8 mouse cellular contexts compared by ENCODE assay signal in the genomic region with DNA sequence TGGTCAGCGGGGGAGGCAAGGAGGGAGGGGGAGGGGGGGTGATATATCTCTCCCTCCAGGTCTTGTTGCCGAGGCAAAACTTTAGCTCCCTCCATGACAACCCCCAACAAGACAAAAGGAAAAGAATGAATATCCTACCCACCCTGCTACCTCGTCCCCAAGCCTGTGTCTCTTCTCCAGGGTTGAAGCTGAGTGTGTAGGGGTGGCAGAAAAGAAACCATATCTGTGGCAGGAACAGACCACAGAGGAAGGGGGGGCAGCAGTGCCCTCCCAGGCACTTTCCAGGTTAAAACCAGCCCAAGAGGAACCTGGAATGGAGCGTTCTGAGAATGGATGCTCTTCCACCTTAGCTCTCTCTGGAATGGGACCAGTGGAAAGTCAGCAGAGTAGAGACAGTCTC. TPM values are rescaled to one million over a fixed set of nuclear protein-coding genes. Genes with fewer than 3 reads are reported as not detected.
DNase-seq lines count a peak whose midpoint lies in the region; ATAC-seq and TF ChIP-seq lines count a peak whose summit lies in the region.

Gene Cacnb3 (plus strand): TSS at position 301 of the 400 bp plus-strand sequence.

- 0 out of 2 replicates have a peak within 1 kb of the TSS, but pooled peaks have one; percentile 44 for H3K9ac ChIP-seq in kidney, postnatal 0 days (ENCODE audit: low read depth, low read length)
- peak within 1 kb of the TSS; percentile 55 for H3K9ac ChIP-seq in limb, embryonic 14.5 days (ENCODE audit: low read depth, low read length, severe bottlenecking)

- TF ChIP-seq CTCF in kidney, postnatal 0 days (IDR thresholded peaks at IDR 0.05; ENCODE audit: low read depth) = no peak

- DNase-seq in kidney, postnatal 0 days (ENCODE audit: low spot score) = no peak
- no peak for DNase-seq in kidney, postnatal 4 days
- no peak for DNase-seq in adrenal gland, postnatal 25 days
- DNase-seq in heart, postnatal 10 days = no peak
- no peak for DNase-seq in limb, embryonic 14.5 days (ENCODE audit: low spot score)
- DNase-seq in urinary bladder, postnatal 14 days (ENCODE audit: low spot score) = no peak
- no peak for DNase-seq in kidney, adult 11 months
- no peak for DNase-seq in embryo, embryonic 11 days

- H3K4me2 ChIP-seq in kidney, postnatal 0 days (ENCODE audit: low read length) = peak within 1 kb of the TSS; percentile 85
- peak within 1 kb of the TSS; percentile 99 for H3K4me2 ChIP-seq in limb, embryonic 14.5 days (replicated peaks; ENCODE audit: low read depth, low read length, severe bottlenecking)

- ATAC-seq in kidney, postnatal 0 days (replicated peaks; ENCODE audit: low FRiP score, low read depth) = no peak
- ATAC-seq in limb, embryonic 14.5 days (ENCODE audit: low FRiP score, low read depth) = no peak

- 35% methylated on average over 4 of the region's 4 CpGs for WGBS in kidney, postnatal 0 days
- 32% methylated on average over 4 of the region's 4 CpGs for WGBS in limb, embryonic 14.5 days

- peak within 1 kb of the TSS; percentile 37 for H3K4me3 ChIP-seq in kidney, postnatal 0 days (replicated peaks; ENCODE audit: low read depth, low read length)
- peak within 1 kb of the TSS; percentile 84 for H3K4me3 ChIP-seq in limb, embryonic 14.5 days (replicated peaks; ENCODE audit: low read length)

- H3K36me3 ChIP-seq in kidney, postnatal 0 days (ENCODE audit: insufficient read depth, low read length) = no peaks in the 10 kb centered on the region
- no peaks in the 10 kb centered on the region for H3K36me3 ChIP-seq in limb, embryonic 14.5 days (ENCODE audit: control insufficient read depth, insufficient read depth, low read length)

- intact Hi-C loops in heart, postnatal 10 days (cut with DNase I) = no loop called here

- H3K9me3 ChIP-seq in kidney, postnatal 0 days (replicated peaks; ENCODE audit: low read length) = no peaks in the 10 kb centered on the region
- H3K9me3 ChIP-seq in limb, embryonic 14.5 days (ENCODE audit: control insufficient read depth, low read length) = no peaks in the 10 kb centered on the region

- H3K27ac ChIP-seq in kidney, postnatal 0 days = no peak within 1 kb of the TSS
- H3K27ac ChIP-seq in limb, embryonic 14.5 days (replicated peaks; ENCODE audit: low read depth, low read length) = peak within 1 kb of the TSS; percentile 48; the same call in 1 of the 2 replicates

- H3K4me1 ChIP-seq in kidney, postnatal 0 days (replicated peaks; ENCODE audit: insufficient read depth, low read length) = peaks cover 28% of the 10 kb centered on the region
- peaks cover 33% of the 10 kb centered on the region for H3K4me1 ChIP-seq in limb, embryonic 14.5 days (ENCODE audit: control insufficient read depth, insufficient read depth, low read length)

- TF ChIP-seq POLR2A in limb, embryonic 14.5 days (IDR thresholded peaks at IDR 0.05; ENCODE audit: borderline replicate concordance, extremely low read depth, insufficient read depth, insufficient read length) = no peak

- 0 out of 2 replicates have a peak, but pooled peaks cover under 1% of the 10 kb centered on the region for H3K27me3 ChIP-seq in kidney, postnatal 0 days (ENCODE audit: insufficient read depth, low read length)
- H3K27me3 ChIP-seq in limb, embryonic 14.5 days (ENCODE audit: control insufficient read depth, insufficient read depth, low read length) = peaks cover 7% of the 10 kb centered on the region; the same call in 1 of the 2 replicates

RNA-seq across cellular contexts. Expression of gene Cacnb3, which starts in this region (rescaled TPM):
- polyA plus RNA-seq in kidney, postnatal 0 days (2015; fragmentation: Nextera tagmentation; extraction: Ambion mirVana) = 19.8 and 22.4 TPM in 2 replicates
- total RNA-seq in adrenal gland, postnatal 25 days (2021) = 12.6 and 14.3 TPM in 2 replicates
- total RNA-seq in heart, postnatal 10 days (2021) = 10 to 100 TPM; 13.6 to 14.0 TPM
- 75.2 and 105 TPM in 2 replicates for polyA plus RNA-seq in limb, embryonic 14.5 days (2012; rRNA removed)
- polyA plus RNA-seq in limb, embryonic 14.5 days (2014; fragmentation: Nextera tagmentation; extraction: Ambion mirVana) = 33.9 and 40.8 TPM in 2 replicates
